Mouse (Mus musculus) stomach, embryonic 16.5 days (tissue): ENCODE data around the gene Mmp20. TPM values are rescaled to one million over a fixed set of nuclear protein-coding genes. Genes with fewer than 3 reads are reported as not detected.

ENCODE experiments used
- ATAC-seq: fragments of 200-750 bp; cut with Nextera tagmentation; 2 replicates; pipeline ENCODE4 v1.8.0; 2017; ENCODE audit warnings: moderate number of reproducible peaks, moderate TSS enrichment; ENCODE audit not compliant: insufficient read depth, low FRiP score
- H3K27ac ChIP-seq: fragments of 300-500 bp; sonication (generic); 2 replicates; pipeline ENCODE4 v1.5.1; 2014; ENCODE audit warnings: low read length
- H3K27me3 ChIP-seq: fragments of 300-500 bp; sonication (generic); 2 replicates; pipeline ENCODE4 v1.6.1; 2014; ENCODE audit warnings: low read length, control low read depth, mixed read lengths; ENCODE audit not compliant: control insufficient read depth, insufficient read depth
- H3K36me3 ChIP-seq: fragments of 300-500 bp; sonication (generic); 2 replicates; pipeline ENCODE4 v1.6.1; 2014; ENCODE audit warnings: low read length; ENCODE audit not compliant: control insufficient read depth, insufficient read depth
- H3K4me1 ChIP-seq: fragments of 300-500 bp; sonication (generic); 2 replicates; pipeline ENCODE4 v1.6.1; 2014; ENCODE audit warnings: low read length, control low read depth, mixed read lengths; ENCODE audit not compliant: control insufficient read depth, insufficient read depth
- H3K4me2 ChIP-seq: fragments of 300-500 bp; sonication (generic); 2 replicates; pipeline ENCODE4 v1.6.1; 2014; ENCODE audit warnings: low read depth, low read length, mixed read lengths
- H3K4me3 ChIP-seq: fragments of 300-500 bp; sonication (generic); replicated peaks from 2 replicates; pipeline ENCODE4 v1.5.1; 2014; ENCODE audit warnings: mild to moderate bottlenecking, low read length
- H3K9ac ChIP-seq: fragments of 300-500 bp; sonication (generic); 2 replicates; pipeline ENCODE4 v1.6.1; 2014; ENCODE audit warnings: low read length
- H3K9me3 ChIP-seq: fragments of 300-500 bp; sonication (generic); replicated peaks from 2 replicates; pipeline ENCODE4 v1.6.1; 2016; ENCODE audit warnings: low read length, control low read depth; ENCODE audit not compliant: control insufficient read depth
- WGBS: fragments of 180-500 bp; shearing (Covaris S2); extraction: QIAGEN DNeasy Blood & Tissue Kit; methylation state at CpG from one replicate; pipeline ENCODE4 v1.1.7; 2014; 5-methylcytosine and 5-hydroxymethylcytosine counted together
- polyA plus RNA-seq: library from polyadenylated mRNA; unstranded; fragments of >200 nt; fragmentation: Nextera tagmentation; extraction: Ambion mirVana; gene quantifications from 2 replicates; pipeline ENCODE4 v1.2.1, GENCODE M21; 2015

The Mmp20 gene
- not detected in 2 replicates for polyA plus RNA-seq

- no peak within 1 kb of the TSS for H3K27ac ChIP-seq
- no peak within 1 kb of the TSS for H3K4me3 ChIP-seq
- no peaks in the 10 kb centered on the region for H3K36me3 ChIP-seq
- ATAC-seq = no peak
- no peak within 1 kb of the TSS for H3K4me2 ChIP-seq
- no peaks in the 10 kb centered on the region for H3K27me3 ChIP-seq
- H3K4me1 ChIP-seq = no peaks in the 10 kb centered on the region; the same call in 1 of the 2 replicates
- no peak within 1 kb of the TSS for H3K9ac ChIP-seq
- no peaks in the 10 kb centered on the region for H3K9me3 ChIP-seq
Observed at GRCm38 (mm10) chr9:7627931-7628330, at the start of gene Mmp20. Gene Mmp20, plus strand, starts transcription at chr9:7628231.

DNA sequence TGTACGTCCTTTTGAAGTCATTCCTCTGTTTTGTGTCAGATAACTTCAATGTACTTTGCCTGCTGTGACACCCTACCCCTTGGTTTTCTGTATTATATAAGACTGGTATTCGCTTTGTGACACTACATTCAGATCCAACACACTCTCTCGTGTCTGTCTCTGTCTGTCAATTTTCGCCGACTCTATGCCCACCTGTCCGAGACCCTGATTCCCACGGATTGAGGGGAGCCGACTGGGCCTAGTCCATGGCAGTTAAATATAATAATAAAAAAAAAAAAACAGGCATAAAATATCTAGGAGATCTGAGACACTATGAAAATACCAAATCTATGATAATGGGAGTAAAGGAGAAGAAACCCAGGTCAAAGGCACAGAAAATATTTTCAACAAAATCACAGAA lies 38.0 kb upstream of the Mmp20 start:
- no peak for ATAC-seq
- WGBS = 70% methylated on average over 8 of the region's 8 CpGs
- Histone ChIP-seq H3K27me3 (no peaks in the 10 kb centered on the region), H3K9ac (no peak overlapping the region), H3K9me3 (no peaks in the 10 kb centered on the region), H3K27ac (no peak overlapping the region), H3K4me2 (no peak overlapping the region), H3K4me3 (no peak overlapping the region), H3K36me3 (no peaks in the 10 kb centered on the region), H3K4me1 (peaks cover 3% of the 10 kb centered on the region; the same call in 1 of the 2 replicates)

DNA sequence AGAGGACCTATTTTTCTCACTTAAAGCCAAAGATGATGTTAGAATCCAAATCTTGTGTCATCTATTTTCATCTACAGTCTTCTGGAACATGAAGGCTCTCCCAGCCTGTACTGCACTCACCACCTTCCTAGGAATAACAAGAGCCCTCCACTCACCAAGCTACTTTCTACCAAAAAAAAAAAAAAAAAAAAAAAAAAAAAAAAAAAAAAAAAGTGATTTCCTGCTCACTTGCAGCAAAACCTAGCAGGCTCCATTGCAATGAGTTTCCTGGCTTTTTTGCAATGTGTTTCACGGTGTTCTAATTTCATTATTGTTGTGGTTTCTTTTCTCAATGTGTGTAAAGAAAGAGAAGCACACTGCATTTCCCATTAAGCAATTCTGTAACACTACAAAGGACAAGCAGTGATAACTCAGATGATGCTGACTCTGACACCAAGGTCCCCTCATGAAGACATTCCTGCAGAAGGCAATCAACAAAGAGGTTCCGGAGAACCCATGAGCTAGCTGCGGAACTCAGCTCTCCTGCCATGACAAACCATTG lies 34.7 kb upstream of the Mmp20 start:
- Histone ChIP-seq H3K27me3 (no peaks in the 10 kb centered on the region), H3K4me1 (peaks cover 3% of the 10 kb centered on the region; the same call in 1 of the 2 replicates), H3K36me3 (no peaks in the 10 kb centered on the region), H3K9me3 (no peaks in the 10 kb centered on the region), H3K4me2 (no peak overlapping the region), H3K27ac (no peak overlapping the region), H3K4me3 (no peak overlapping the region), H3K9ac (no peak overlapping the region)
- ATAC-seq = no peak
- 86% methylated on average over 3 of the region's 3 CpGs for WGBS

DNA sequence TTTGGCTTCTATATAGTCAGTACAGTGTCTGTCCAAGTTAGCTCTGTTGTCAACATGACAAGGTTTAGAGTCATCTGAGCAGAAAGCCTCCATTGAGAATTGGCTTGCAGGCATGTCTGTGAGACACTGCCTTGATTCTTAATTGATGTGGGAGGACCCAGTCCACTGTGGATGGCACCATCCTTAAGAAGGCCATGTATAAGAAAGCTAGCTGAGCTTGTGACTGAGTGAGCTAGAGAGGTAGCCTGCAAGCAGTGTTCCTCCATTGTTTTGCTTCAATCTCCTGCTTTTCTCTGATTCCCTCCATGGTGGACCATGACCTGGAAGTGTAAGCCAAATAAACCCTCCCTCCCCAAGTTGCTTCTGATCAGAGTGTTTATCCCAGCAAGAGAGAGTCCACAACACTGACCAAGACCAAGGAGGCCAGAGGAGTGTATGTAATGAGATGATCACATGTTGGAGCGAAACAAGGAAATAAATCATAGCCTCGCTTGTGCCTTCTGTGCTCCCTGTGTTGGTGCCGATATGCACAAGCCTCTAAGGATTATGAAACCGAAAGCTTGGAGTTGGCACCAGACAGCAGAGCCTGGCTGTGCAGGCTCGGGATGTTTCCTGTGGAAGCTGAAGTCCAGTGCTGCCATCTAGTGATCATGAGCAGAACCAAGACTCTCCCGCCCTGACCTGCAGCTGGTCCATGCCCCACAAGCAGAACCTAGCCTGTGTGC lies 33.1 kb upstream of the Mmp20 start:
- peaks cover 3% of the 10 kb centered on the region; the same call in 1 of the 2 replicates for H3K4me1 ChIP-seq
- peak overlapping the region; percentile 68 for H3K9ac ChIP-seq
- H3K36me3 ChIP-seq = no peaks in the 10 kb centered on the region
- no peaks in the 10 kb centered on the region for H3K27me3 ChIP-seq
- peak; percentile 98 for ATAC-seq
- 7% methylated on average over 6 of the region's 6 CpGs for WGBS
- H3K4me3 ChIP-seq = peak overlapping the region; percentile 49
- H3K4me2 ChIP-seq = peak overlapping the region; percentile 67
- no peaks in the 10 kb centered on the region for H3K9me3 ChIP-seq
- H3K27ac ChIP-seq = peak overlapping the region; percentile 46; the same call in 1 of the 2 replicates

- Histone ChIP-seq H3K27me3 (no peaks in the 10 kb centered on the region), H3K4me2 (no peak overlapping the region), H3K36me3 (no peaks in the 10 kb centered on the region), H3K9ac (no peak overlapping the region), H3K4me1 (no peaks in the 10 kb centered on the region), H3K27ac (no peak overlapping the region), H3K9me3 (no peaks in the 10 kb centered on the region), H3K4me3 (no peak overlapping the region)
- 1% methylated on average over 3 of the region's 3 CpGs for WGBS
- ATAC-seq = no peak
Observed at GRCm38 (mm10) chr9:7602982-7603742, 24.9 kb upstream of the Mmp20 start.

- Histone ChIP-seq H3K4me3 (no peak overlapping the region), H3K27me3 (no peaks in the 10 kb centered on the region), H3K4me2 (no peak overlapping the region), H3K36me3 (no peaks in the 10 kb centered on the region), H3K4me1 (no peaks in the 10 kb centered on the region), H3K9ac (no peak overlapping the region), H3K9me3 (no peaks in the 10 kb centered on the region), H3K27ac (no peak overlapping the region)
- no peak for ATAC-seq
- 60% methylated on average over 6 of the region's 6 CpGs for WGBS
Observed at GRCm38 (mm10) chr9:7604005-7604404, 24.0 kb upstream of the Mmp20 start.

- no peak overlapping the region for H3K27ac ChIP-seq
- WGBS = 84% methylated on average over 12 of the region's 12 CpGs
- no peaks in the 10 kb centered on the region for H3K36me3 ChIP-seq
- no peak overlapping the region for H3K4me3 ChIP-seq
- H3K4me2 ChIP-seq = no peak overlapping the region
- no peak overlapping the region for H3K9ac ChIP-seq
- H3K4me1 ChIP-seq = no peaks in the 10 kb centered on the region
- no peaks in the 10 kb centered on the region for H3K27me3 ChIP-seq
- peaks cover 4% of the 10 kb centered on the region; the same call in 1 of the 2 replicates for H3K9me3 ChIP-seq
- ATAC-seq = no peak
Observed at GRCm38 (mm10) chr9:7605638-7606037, 22.4 kb upstream of the Mmp20 start.

- no peak for ATAC-seq
- Histone ChIP-seq H3K9me3 (no peaks in the 10 kb centered on the region), H3K4me3 (no peak overlapping the region), H3K9ac (no peak overlapping the region), H3K27ac (no peak overlapping the region), H3K27me3 (no peaks in the 10 kb centered on the region), H3K36me3 (no peaks in the 10 kb centered on the region), H3K4me1 (no peaks in the 10 kb centered on the region; the same call in 1 of the 2 replicates), H3K4me2 (no peak overlapping the region)
- WGBS = 71% methylated on average over 3 of the region's 3 CpGs
Observed at GRCm38 (mm10) chr9:7622582-7622981, 5.4 kb upstream of the Mmp20 start.

GRCm38 (mm10) chr9:7633936-7634335 lies 5.9 kb downstream of the Mmp20 start:
- no peaks in the 10 kb centered on the region for H3K9me3 ChIP-seq
- 46% methylated on average over 5 of the region's 5 CpGs for WGBS
- H3K27ac ChIP-seq = no peak overlapping the region
- H3K4me2 ChIP-seq = no peak overlapping the region
- no peak for ATAC-seq
- no peaks in the 10 kb centered on the region for H3K27me3 ChIP-seq
- H3K4me3 ChIP-seq = no peak overlapping the region
- no peaks in the 10 kb centered on the region for H3K36me3 ChIP-seq
- H3K4me1 ChIP-seq = no peaks in the 10 kb centered on the region
- no peak overlapping the region for H3K9ac ChIP-seq
